Mouse (Mus musculus) liver, embryonic 16.5 days (tissue): ENCODE data around the gene Vps13d. TPM values are rescaled to one million over a fixed set of nuclear protein-coding genes. Genes with fewer than 3 reads are reported as not detected.

Experiments used
- ATAC-seq: fragments of 200-750 bp; cut with Nextera tagmentation; 2 replicates; pipeline ENCODE4 v1.8.0; 2017; ENCODE audit warnings: low read depth, mild to moderate bottlenecking, moderate number of reproducible peaks, moderate library complexity
- H3K27ac ChIP-seq: fragments of 300-500 bp; sonication (generic); 2 replicates; pipeline ENCODE4 v1.5.1; 2014; ENCODE audit warnings: mild to moderate bottlenecking, low read length
- H3K27me3 ChIP-seq: fragments of 300-500 bp; sonication (generic); 2 replicates; pipeline ENCODE4 v1.6.1; 2014; ENCODE audit warnings: low read depth, low read length, mixed read lengths; ENCODE audit not compliant: control insufficient read depth, insufficient read depth
- H3K36me3 ChIP-seq: fragments of 300-500 bp; sonication (generic); 2 replicates; pipeline ENCODE4 v1.6.1; 2014; ENCODE audit warnings: mild to moderate bottlenecking; ENCODE audit not compliant: control insufficient read depth, insufficient read depth
- H3K4me1 ChIP-seq: fragments of 300-500 bp; sonication (generic); 2 replicates; pipeline ENCODE4 v1.6.1; 2014; ENCODE audit warnings: low read depth, low read length, mixed read lengths; ENCODE audit not compliant: control insufficient read depth
- H3K4me2 ChIP-seq: fragments of 300-500 bp; sonication (generic); 2 replicates; pipeline ENCODE4 v1.6.1; 2014; ENCODE audit warnings: low read depth, low read length, mixed read lengths
- H3K4me3 ChIP-seq: fragments of 300-500 bp; sonication (generic); 2 replicates; pipeline ENCODE4 v1.5.1; 2014; ENCODE audit warnings: low read depth, mild to moderate bottlenecking, low read length
- H3K9ac ChIP-seq: fragments of 300-500 bp; sonication (generic); 2 replicates; pipeline ENCODE4 v1.6.1; 2014; ENCODE audit warnings: low read depth, low read length
- H3K9me3 ChIP-seq: fragments of 300-500 bp; sonication (generic); replicated peaks from 2 replicates; pipeline ENCODE4 v1.6.1; 2016; ENCODE audit warnings: low read length; ENCODE audit not compliant: control insufficient read depth
- WGBS: fragments of 180-500 bp; shearing (Covaris S2); extraction: QIAGEN DNeasy Blood & Tissue Kit; methylation state at CpG from one replicate; pipeline ENCODE4 v1.1.7; 2014; ENCODE audit not compliant: insufficient replicate concordance; 5-methylcytosine and 5-hydroxymethylcytosine counted together
- polyA plus RNA-seq: library from polyadenylated mRNA; unstranded; fragments of >200 nt; fragmentation: Nextera tagmentation; extraction: Ambion mirVana; gene quantifications from 2 replicates; pipeline ENCODE4 v1.2.1, GENCODE M21; 2015

Vps13d gene
- polyA plus RNA-seq, 1 experiment from 2014 or later = 3.7 TPM

- peaks cover 37% of the 10 kb centered on the region for H3K36me3 ChIP-seq
- no peak overlapping the region for H3K27ac ChIP-seq
- no peaks in the 10 kb centered on the region for H3K27me3 ChIP-seq
- no peak overlapping the region for H3K4me3 ChIP-seq
- no peak overlapping the region for H3K9ac ChIP-seq
- ATAC-seq = no peak
- 78% methylated on average over 6 of the region's 6 CpGs for WGBS
- H3K4me1 ChIP-seq = no peaks in the 10 kb centered on the region
- H3K9me3 ChIP-seq = no peaks in the 10 kb centered on the region
- H3K4me2 ChIP-seq = no peak overlapping the region
Observed at GRCm38 (mm10) chr4:145110736-145111135, 84.1 kb downstream of the Vps13d start.

GRCm38 (mm10) chr4:145106796-145107195 lies 88.0 kb downstream of the Vps13d start:
- peaks cover 23% of the 10 kb centered on the region for H3K36me3 ChIP-seq

GRCm38 (mm10) chr4:145105319-145105718 lies 89.5 kb downstream of the Vps13d start:
- H3K9ac ChIP-seq = no peak overlapping the region
- H3K4me1 ChIP-seq = no peaks in the 10 kb centered on the region
- H3K4me3 ChIP-seq = no peak overlapping the region
- H3K4me2 ChIP-seq = no peak overlapping the region
- no peaks in the 10 kb centered on the region for H3K27me3 ChIP-seq
- H3K36me3 ChIP-seq = peaks cover 22% of the 10 kb centered on the region
- H3K27ac ChIP-seq = no peak overlapping the region
- 79% methylated on average over 6 of the region's 6 CpGs for WGBS
- H3K9me3 ChIP-seq = no peaks in the 10 kb centered on the region
- no peak for ATAC-seq

More at GRCm38 (mm10) chr4:145106796-145107195, 88.0 kb downstream of the Vps13d start:
- Histone ChIP-seq H3K4me3 (no peak overlapping the region), H3K27me3 (no peaks in the 10 kb centered on the region), H3K9me3 (no peaks in the 10 kb centered on the region), H3K4me2 (no peak overlapping the region), H3K9ac (no peak overlapping the region), H3K27ac (no peak overlapping the region), H3K4me1 (no peaks in the 10 kb centered on the region)
- no peak for ATAC-seq
- 85% methylated on average over 6 of the region's 6 CpGs for WGBS

- no peaks in the 10 kb centered on the region for H3K9me3 ChIP-seq
- no peak for ATAC-seq
- WGBS = 81% methylated on average over 2 of the region's 2 CpGs
- H3K9ac ChIP-seq = no peak overlapping the region
- H3K27ac ChIP-seq = no peak overlapping the region
- no peak overlapping the region for H3K4me2 ChIP-seq
- no peaks in the 10 kb centered on the region for H3K27me3 ChIP-seq
- peaks cover 18% of the 10 kb centered on the region for H3K36me3 ChIP-seq
- H3K4me1 ChIP-seq = no peaks in the 10 kb centered on the region
- no peak overlapping the region for H3K4me3 ChIP-seq
Observed at GRCm38 (mm10) chr4:145104917-145105316, 89.9 kb downstream of the Vps13d start.

- no peak overlapping the region for H3K4me3 ChIP-seq
- H3K36me3 ChIP-seq = peaks cover 18% of the 10 kb centered on the region
- H3K9me3 ChIP-seq = no peaks in the 10 kb centered on the region
- no peaks in the 10 kb centered on the region for H3K4me1 ChIP-seq
- no peak for ATAC-seq
- H3K9ac ChIP-seq = no peak overlapping the region
- no peak overlapping the region for H3K4me2 ChIP-seq
- no peak overlapping the region for H3K27ac ChIP-seq
- no peaks in the 10 kb centered on the region for H3K27me3 ChIP-seq
Observed at GRCm38 (mm10) chr4:145103617-145104016, 91.2 kb downstream of the Vps13d start.

- Histone ChIP-seq H3K4me1 (no peaks in the 10 kb centered on the region), H3K9me3 (no peaks in the 10 kb centered on the region), H3K36me3 (peaks cover 27% of the 10 kb centered on the region), H3K4me2 (no peak overlapping the region), H3K27ac (no peak overlapping the region), H3K9ac (no peak overlapping the region), H3K27me3 (no peaks in the 10 kb centered on the region), H3K4me3 (no peak overlapping the region)
- 70% methylated on average over 6 of the region's 6 CpGs for WGBS
- ATAC-seq = no peak
Observed at GRCm38 (mm10) chr4:145101823-145102718, 92.7 kb downstream of the Vps13d start.

- no peaks in the 10 kb centered on the region for H3K4me1 ChIP-seq
- H3K27ac ChIP-seq = no peak overlapping the region
- H3K4me2 ChIP-seq = no peak overlapping the region
- no peak for ATAC-seq
- no peaks in the 10 kb centered on the region for H3K9me3 ChIP-seq
- no peak overlapping the region for H3K9ac ChIP-seq
- peaks cover 30% of the 10 kb centered on the region for H3K36me3 ChIP-seq
- WGBS = 76% methylated on average over 6 of the region's 6 CpGs
- H3K27me3 ChIP-seq = no peaks in the 10 kb centered on the region
- no peak overlapping the region for H3K4me3 ChIP-seq
Observed at GRCm38 (mm10) chr4:145099853-145100252, 95.0 kb downstream of the Vps13d start.

GRCm38 (mm10) chr4:145099344-145099743 lies 95.5 kb downstream of the Vps13d start:
- 72% methylated on average over 1 of the region's 1 CpGs for WGBS
- Histone ChIP-seq H3K9me3 (no peaks in the 10 kb centered on the region), H3K4me3 (no peak overlapping the region), H3K9ac (no peak overlapping the region), H3K4me1 (no peaks in the 10 kb centered on the region), H3K27me3 (no peaks in the 10 kb centered on the region), H3K27ac (no peak overlapping the region), H3K36me3 (peaks cover 35% of the 10 kb centered on the region), H3K4me2 (no peak overlapping the region)
- ATAC-seq = no peak

GRCm38 (mm10) chr4:145097974-145098373 lies 96.8 kb downstream of the Vps13d start:
- Histone ChIP-seq H3K4me2 (no peak overlapping the region), H3K4me3 (no peak overlapping the region), H3K27me3 (no peaks in the 10 kb centered on the region), H3K4me1 (no peaks in the 10 kb centered on the region), H3K9me3 (no peaks in the 10 kb centered on the region), H3K27ac (no peak overlapping the region), H3K9ac (no peak overlapping the region), H3K36me3 (peaks cover 37% of the 10 kb centered on the region)
- 66% methylated on average over 3 of the region's 3 CpGs for WGBS
- ATAC-seq = no peak
